Mouse (Mus musculus) liver, postnatal 0 days (tissue): ENCODE data around the gene St6galnac5. TPM values are rescaled to one million over a fixed set of nuclear protein-coding genes. Genes with fewer than 3 reads are reported as not detected.
"Not testable (repeated sequence)": the region's sequence is repeated elsewhere in the genome, so short reads cannot be mapped to it uniquely, and the experiment has no call there.

Experiments
- ATAC-seq: fragments of 200-750 bp; cut with Nextera tagmentation; 2 replicates; pipeline ENCODE4 v1.8.0; 2017; ENCODE audit warnings: mild to moderate bottlenecking, moderate library complexity
- DNase-seq: peaks from one replicate; pipeline ENCODE4 v3.0.0-alpha.2; 2016
- H3K27ac ChIP-seq: fragments of 300-500 bp; sonication (generic); 2 replicates; pipeline ENCODE4 v1.5.1; 2014; ENCODE audit warnings: antibody characterized with exemption, moderate library complexity, mild to moderate bottlenecking, low read depth
- H3K27me3 ChIP-seq: fragments of 300-500 bp; sonication (generic); 2 replicates; pipeline ENCODE4 v1.6.1; 2014; ENCODE audit warnings: low read length, control low read depth, mixed read lengths; ENCODE audit not compliant: insufficient read depth
- H3K36me3 ChIP-seq: fragments of 300-500 bp; sonication (generic); replicated peaks from 2 replicates; pipeline ENCODE4 v1.6.1; 2014; ENCODE audit warnings: mild to moderate bottlenecking, control low read depth, low read length, moderate library complexity, mixed read lengths; ENCODE audit not compliant: insufficient read depth
- H3K4me1 ChIP-seq: fragments of 300-500 bp; sonication (generic); 2 replicates; pipeline ENCODE4 v1.6.1; 2014; ENCODE audit warnings: antibody characterized with exemption, mild to moderate bottlenecking, control low read depth; ENCODE audit not compliant: insufficient read depth
- H3K4me2 ChIP-seq: fragments of 300-500 bp; sonication (generic); 2 replicates; pipeline ENCODE4 v1.6.1; 2014; ENCODE audit warnings: low read depth, mild to moderate bottlenecking, low read length, moderate library complexity, mixed read lengths
- H3K4me3 ChIP-seq: fragments of 300-500 bp; sonication (generic); 2 replicates; pipeline ENCODE4 v1.5.1; 2014; ENCODE audit warnings: low read depth, low read length
- H3K9ac ChIP-seq: fragments of 300-500 bp; sonication (generic); replicated peaks from 2 replicates; pipeline ENCODE4 v1.6.1; 2014; ENCODE audit warnings: mild to moderate bottlenecking, moderate library complexity
- H3K9me3 ChIP-seq: fragments of 300-500 bp; sonication (generic); 2 replicates; pipeline ENCODE4 v1.6.1; 2016; ENCODE audit warnings: mild to moderate bottlenecking, control low read depth, low read length, mixed read lengths
- CTCF ChIP-seq: sonication (generic); IDR thresholded peaks from 2 replicates; pipeline ENCODE4 v1.5.1; 2016; ENCODE audit warnings: antibody characterized with exemption, low read depth
- EP300 ChIP-seq: IDR thresholded peaks from 2 replicates; pipeline ENCODE4 v1.6.1; 2016; ENCODE audit warnings: antibody characterized with exemption, low read depth, mild to moderate bottlenecking
- WGBS: fragments of 180-500 bp; shearing (Covaris S2); extraction: QIAGEN DNeasy Blood & Tissue Kit; methylation state at CpG from one replicate; pipeline ENCODE4 v1.1.7; 2014; ENCODE audit not compliant: insufficient replicate concordance; 5-methylcytosine and 5-hydroxymethylcytosine counted together
- polyA plus RNA-seq: library from polyadenylated mRNA; unstranded; fragments of >200 nt; fragmentation: Nextera tagmentation; extraction: Ambion mirVana; gene quantifications from 2 replicates; pipeline ENCODE4 v1.2.1, GENCODE M21; 2015

The St6galnac5 gene
- polyA plus RNA-seq, 1 experiment from 2014 or later, result 0.02 TPM

GRCm38 (mm10) chr3:152797354-152797753, 184.7 kb downstream of the St6galnac5 start:
- Histone ChIP-seq H3K9me3 (no peaks in the 10 kb centered on the region), H3K36me3 (no peaks in the 10 kb centered on the region), H3K9ac (no peak overlapping the region), H3K4me2 (no peak overlapping the region), H3K27ac (no peak overlapping the region), H3K27me3 (no peaks in the 10 kb centered on the region), H3K4me3 (no peak overlapping the region), H3K4me1 (peaks cover 5% of the 10 kb centered on the region)
- ATAC-seq (no peak), DNase-seq (no peak)
- no peak for TF ChIP-seq EP300
- no peak for TF ChIP-seq CTCF
- 33% methylated on average over 2 of the region's 2 CpGs for WGBS

GRCm38 (mm10) chr3:152796216-152796615, 185.8 kb downstream of the St6galnac5 start:
- Histone ChIP-seq H3K36me3 (no peaks in the 10 kb centered on the region), H3K27ac (no peak overlapping the region), H3K9ac (no peak overlapping the region), H3K27me3 (no peaks in the 10 kb centered on the region), H3K4me2 (no peak overlapping the region), H3K4me1 (peaks cover 5% of the 10 kb centered on the region), H3K9me3 (no peaks in the 10 kb centered on the region), H3K4me3 (no peak overlapping the region)
- TF ChIP-seq EP300 (no peak), CTCF (no peak)
- no peak for ATAC-seq
- WGBS, result 69% methylated on average over 4 of the region's 4 CpGs
- DNase-seq, result no peak

- Histone ChIP-seq H3K36me3 (peaks cover 4% of the 10 kb centered on the region; the same call in 1 of the 2 replicates), H3K4me2 (no peak overlapping the region), H3K4me1 (no peaks in the 10 kb centered on the region; the same call in 1 of the 2 replicates), H3K9ac (no peak overlapping the region), H3K27me3 (no peaks in the 10 kb centered on the region), H3K4me3 (no peak overlapping the region), H3K27ac (no peak overlapping the region), H3K9me3 (no peaks in the 10 kb centered on the region)
- TF ChIP-seq CTCF, result no peak
- TF ChIP-seq EP300, result no peak
- DNase-seq (no peak), ATAC-seq (no peak)
- whole genome bisulfite sequencing, result 81% methylated on average over 4 of the region's 4 CpGs
Observed at GRCm38 (mm10) chr3:152793006-152793405, 189.0 kb downstream of the St6galnac5 start.

GRCm38 (mm10) chr3:152792601-152793000, 189.4 kb downstream of the St6galnac5 start:
- no peaks in the 10 kb centered on the region for H3K4me1 ChIP-seq
- no peak overlapping the region for H3K27ac ChIP-seq
- H3K27me3 ChIP-seq, result no peaks in the 10 kb centered on the region
- no peaks in the 10 kb centered on the region for H3K9me3 ChIP-seq
- WGBS, result 85% methylated on average over 5 of the region's 5 CpGs
- ATAC-seq (no peak), DNase-seq (no peak)
- TF ChIP-seq EP300, result no peak
- TF ChIP-seq CTCF, result no peak
- no peak overlapping the region for H3K4me2 ChIP-seq
- H3K9ac ChIP-seq, result no peak overlapping the region
- H3K4me3 ChIP-seq, result no peak overlapping the region
- H3K36me3 ChIP-seq, result peaks cover 4% of the 10 kb centered on the region; the same call in 1 of the 2 replicates

GRCm38 (mm10) chr3:152788301-152788953, 193.6 kb downstream of the St6galnac5 start:
- not testable (repeated sequence) for H3K27me3 ChIP-seq, H3K9me3 ChIP-seq, DNase-seq, H3K36me3 ChIP-seq, H3K4me3 ChIP-seq, H3K9ac ChIP-seq, ATAC-seq, H3K27ac ChIP-seq, H3K4me1 ChIP-seq, H3K4me2 ChIP-seq
- WGBS, result 80% methylated on average over 5 of the region's 5 CpGs

- H3K27me3 ChIP-seq, H3K4me3 ChIP-seq, H3K4me2 ChIP-seq, H3K9me3 ChIP-seq, H3K36me3 ChIP-seq, DNase-seq, H3K9ac ChIP-seq, H3K27ac ChIP-seq, H3K4me1 ChIP-seq: not testable (repeated sequence)
- ATAC-seq, result peak; percentile 33
- 75% methylated on average over 7 of the region's 13 CpGs for WGBS
Observed at GRCm38 (mm10) chr3:152784353-152784752, 197.7 kb downstream of the St6galnac5 start.

- peaks cover 6% of the 10 kb centered on the region; the same call in 1 of the 2 replicates for H3K36me3 ChIP-seq
- TF ChIP-seq EP300 (no peak), CTCF (peak; percentile 93)
- 34% methylated on average over 7 of the region's 7 CpGs for WGBS
- ATAC-seq, result peak; percentile 71
- no peaks in the 10 kb centered on the region for H3K4me1 ChIP-seq
- no peaks in the 10 kb centered on the region for H3K27me3 ChIP-seq
- H3K9me3 ChIP-seq, result no peaks in the 10 kb centered on the region
- DNase-seq, result peak; percentile 83
- no peak overlapping the region for H3K27ac ChIP-seq
- no peak overlapping the region for H3K9ac ChIP-seq
- no peak overlapping the region for H3K4me3 ChIP-seq
- H3K4me2 ChIP-seq, result no peak overlapping the region
Observed at GRCm38 (mm10) chr3:152783792-152784191, 198.3 kb downstream of the St6galnac5 start.
